Mouse (Mus musculus) brain, adult 2 months (tissue): ENCODE data around the gene Iqcj.
A peak's percentile ranks its signal among the peaks of the same experiment; 100 is the strongest.

Source experiments
- DNase-seq: peaks from one replicate; pipeline ENCODE4 v3.0.0; 2011; ENCODE audit warnings: low read depth, low spot score

The Iqcj gene

GRCm38 (mm10) chr3:67954459-67955065 is 62.5 kb downstream of the Iqcj start:
- DNase-seq = peak; percentile 52

GRCm38 (mm10) chr3:67959672-67960071 is 67.7 kb downstream of the Iqcj start:
- no peak for DNase-seq

GRCm38 (mm10) chr3:67960133-67960532 is 68.1 kb downstream of the Iqcj start:
- no peak for DNase-seq

DNA sequence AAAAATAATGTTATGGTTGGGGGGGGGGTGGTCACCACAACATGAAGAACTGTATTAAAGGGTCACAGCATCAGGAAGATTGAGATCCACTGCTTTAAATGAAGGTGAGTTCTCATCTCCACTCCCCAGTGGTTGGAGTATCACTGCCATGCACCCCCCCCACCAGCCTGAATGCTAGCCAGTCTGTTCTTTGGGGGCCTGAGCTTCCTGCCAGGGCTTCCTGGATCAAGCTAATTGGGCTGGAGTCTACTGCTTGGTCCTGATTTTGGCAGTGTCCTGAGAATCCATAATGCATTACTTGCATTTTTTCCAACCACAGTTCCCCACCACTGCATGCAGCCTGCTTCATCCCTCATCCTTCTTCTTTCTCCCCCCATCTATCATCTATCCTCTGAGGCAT is 68.7 kb downstream of the Iqcj start:
- no peak for DNase-seq

DNA sequence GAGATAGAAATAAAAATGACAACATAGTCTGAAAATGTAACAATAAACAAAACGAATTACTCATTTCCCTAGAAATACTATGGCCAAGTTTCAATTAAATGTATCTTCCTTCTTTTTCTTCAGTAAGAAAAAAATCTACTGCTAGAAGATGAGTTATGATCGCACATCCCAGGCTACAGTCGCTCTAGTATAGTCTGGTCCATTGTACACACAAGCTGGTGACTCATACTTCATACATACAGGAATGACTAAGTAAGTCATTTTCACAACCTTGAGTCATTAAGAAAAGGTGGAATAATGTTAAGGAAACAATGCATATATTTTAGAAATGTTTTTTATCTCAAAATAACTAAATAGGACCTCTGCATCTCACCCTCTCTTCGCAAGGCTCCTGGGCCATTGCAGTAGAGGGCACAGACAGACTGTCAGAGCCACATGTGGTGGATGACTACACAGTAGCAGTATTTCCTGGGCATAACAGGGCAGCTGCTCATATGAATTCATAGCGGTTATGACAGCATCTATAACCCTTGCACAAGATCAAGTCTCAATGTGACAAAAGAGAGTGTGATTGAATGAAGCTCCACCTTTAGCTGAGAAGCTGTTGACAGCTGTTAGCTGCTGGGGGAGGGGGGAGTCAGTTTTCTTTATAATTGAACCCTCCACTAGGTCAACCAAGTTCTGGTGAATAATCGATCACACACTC is 70.1 kb downstream of the Iqcj start:
- DNase-seq = peak; percentile 24

- DNase-seq = peak; percentile 11
Observed at GRCm38 (mm10) chr3:67974340-67974998, 82.4 kb downstream of the Iqcj start.

GRCm38 (mm10) chr3:67980006-67980405 is 88.0 kb downstream of the Iqcj start:
- DNase-seq = no peak

DNA sequence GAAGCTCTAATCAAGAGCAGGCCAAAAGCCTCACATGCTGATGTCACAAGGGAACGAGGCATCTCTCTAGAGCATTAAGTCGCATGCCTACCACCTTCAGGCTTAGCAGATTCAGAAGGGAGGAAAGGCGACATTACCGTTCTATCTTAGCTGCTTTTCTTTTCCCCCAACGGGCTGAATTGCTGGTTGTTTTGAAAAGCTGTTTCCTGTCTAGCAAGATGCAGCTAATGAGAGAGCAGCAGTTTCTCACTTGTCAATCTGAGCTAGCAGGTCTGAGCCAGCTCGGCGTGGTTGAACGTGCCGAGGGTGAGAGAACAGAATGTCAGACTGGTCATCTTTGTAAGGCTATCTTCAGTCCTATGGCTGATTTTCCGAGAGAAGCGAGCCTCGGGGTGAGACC is 91.3 kb downstream of the Iqcj start:
- peak; percentile 39 for DNase-seq

- peak; percentile 37 for DNase-seq
Observed at GRCm38 (mm10) chr3:68002415-68002814, 110.4 kb downstream of the Iqcj start.

DNA sequence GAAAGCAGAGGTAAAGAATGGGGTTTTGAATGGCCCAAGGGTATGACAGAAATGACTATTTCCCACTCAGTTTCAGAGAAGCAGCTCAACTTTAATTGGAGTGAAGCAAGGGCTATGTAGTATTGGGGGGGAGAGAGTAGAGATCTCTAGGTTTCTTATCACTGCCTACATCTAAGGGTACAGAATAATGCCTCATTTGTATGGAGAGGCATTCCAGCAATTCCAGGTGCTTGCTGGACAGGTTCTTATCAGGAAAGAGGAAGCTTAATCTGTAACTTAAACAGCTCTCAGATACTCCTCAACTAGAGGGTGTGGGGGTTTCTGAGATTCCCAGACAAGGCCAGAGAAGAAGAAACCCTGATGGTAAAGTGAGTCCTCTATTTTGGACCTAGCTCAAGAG is 120.3 kb downstream of the Iqcj start:
- no peak for DNase-seq

GRCm38 (mm10) chr3:68015786-68016185 is 123.8 kb downstream of the Iqcj start:
- no peak for DNase-seq

GRCm38 (mm10) chr3:68019401-68019800 is 127.4 kb downstream of the Iqcj start:
- DNase-seq = no peak

GRCm38 (mm10) chr3:68036097-68036496 is 144.1 kb downstream of the Iqcj start:
- DNase-seq = no peak

- peak; percentile 24 for DNase-seq
Observed at GRCm38 (mm10) chr3:68042951-68043350, 150.9 kb downstream of the Iqcj start.

GRCm38 (mm10) chr3:68045475-68046416 is 153.7 kb downstream of the Iqcj start:
- DNase-seq = peak; percentile 73

GRCm38 (mm10) chr3:68053538-68053937 is 161.5 kb downstream of the Iqcj start:
- DNase-seq = peak; percentile 34

DNA sequence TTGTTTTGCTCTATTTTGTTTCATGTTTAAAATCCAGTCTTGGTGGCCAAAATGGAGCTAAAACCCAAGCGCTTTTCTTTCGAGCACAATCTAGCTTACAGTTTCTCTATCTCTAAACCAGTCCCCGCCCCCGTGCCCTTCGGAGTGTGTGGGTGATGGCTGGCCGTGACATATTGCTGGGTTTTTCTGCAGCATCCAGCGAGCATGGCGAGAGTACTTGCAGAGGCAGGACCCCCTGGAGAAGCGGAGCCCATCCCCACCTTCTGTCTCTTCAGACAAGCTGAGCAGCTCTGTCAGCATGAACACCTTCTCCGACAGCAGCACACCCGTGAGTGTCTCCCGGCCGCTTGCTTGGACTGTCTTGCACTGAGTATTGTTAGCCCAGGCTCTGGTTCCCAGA is 163.1 kb downstream of the Iqcj start:
- peak; percentile 50 for DNase-seq

DNA sequence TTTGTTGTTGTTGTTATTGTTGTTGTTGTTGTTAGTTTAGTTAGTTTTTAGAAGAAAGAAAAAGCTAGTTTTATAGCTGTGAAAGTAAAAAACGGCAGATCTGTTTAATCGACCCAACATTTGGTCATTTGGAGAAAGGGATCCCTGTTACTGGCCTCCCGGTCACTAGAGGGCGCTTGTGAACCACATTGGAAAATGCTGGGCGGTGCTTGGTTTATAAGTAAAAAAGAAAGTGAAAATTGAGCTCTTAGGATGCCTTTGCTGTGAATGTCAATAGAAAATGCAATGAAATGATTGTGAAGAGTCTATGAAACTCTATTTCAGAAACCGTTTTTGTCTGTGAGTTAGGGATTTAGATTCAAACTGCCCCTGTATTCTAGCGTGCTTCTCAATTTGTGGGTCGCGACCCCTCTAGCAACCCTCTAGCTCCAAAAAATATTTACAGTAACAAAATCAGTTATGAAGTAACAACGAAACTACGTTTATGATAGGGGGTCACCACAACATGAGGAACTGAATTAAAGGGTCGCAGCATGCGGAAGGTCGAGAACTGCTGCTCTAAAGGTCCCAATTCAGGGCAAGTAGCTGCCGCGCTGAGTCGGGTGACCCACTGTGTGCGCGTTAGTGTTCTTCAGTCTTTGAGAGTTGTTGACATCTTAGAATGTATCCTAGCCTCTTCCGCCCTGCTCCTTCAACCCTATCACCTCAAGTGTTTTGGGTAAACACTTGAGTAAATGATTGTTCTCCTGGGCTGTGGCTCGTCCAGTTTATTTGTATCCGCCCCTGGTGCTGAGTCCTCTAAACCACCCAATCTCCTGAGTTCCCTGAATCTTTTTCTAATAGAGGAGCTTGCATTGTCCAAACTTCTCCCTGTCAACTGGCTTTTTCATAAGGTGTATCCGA is 164.6 kb downstream of the Iqcj start:
- peak; percentile 80 for DNase-seq

DNA sequence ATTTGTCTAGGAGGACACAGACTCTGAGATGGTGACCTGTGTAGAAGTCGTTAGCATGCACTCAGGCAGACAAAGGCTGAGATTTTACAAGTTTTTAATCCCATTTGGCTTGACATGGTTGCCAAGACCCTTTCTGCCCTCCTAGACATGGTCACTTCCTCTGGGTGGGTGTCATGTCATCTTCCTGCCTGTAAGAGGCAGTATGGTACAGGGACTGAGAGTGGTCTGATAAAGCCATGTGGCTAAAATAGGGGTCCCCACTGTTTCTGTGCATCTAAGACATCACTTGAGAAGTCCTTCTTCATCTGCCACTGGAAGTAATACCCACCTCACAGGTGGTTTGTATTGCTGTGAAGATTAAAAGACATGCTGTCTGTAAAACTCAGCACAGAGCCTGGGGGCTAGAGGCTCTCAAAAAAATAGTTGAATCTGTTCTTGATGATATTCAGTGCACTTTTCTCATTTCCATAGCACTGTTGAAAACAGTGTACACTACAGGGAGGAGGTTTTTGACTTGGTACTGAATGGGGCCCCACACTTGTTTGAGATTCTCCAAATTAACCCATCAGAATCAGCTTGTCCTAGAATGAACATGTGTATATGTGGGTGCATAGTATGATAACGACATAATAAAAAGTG is 167.3 kb downstream of the Iqcj start:
- peak; percentile 32 for DNase-seq

DNA sequence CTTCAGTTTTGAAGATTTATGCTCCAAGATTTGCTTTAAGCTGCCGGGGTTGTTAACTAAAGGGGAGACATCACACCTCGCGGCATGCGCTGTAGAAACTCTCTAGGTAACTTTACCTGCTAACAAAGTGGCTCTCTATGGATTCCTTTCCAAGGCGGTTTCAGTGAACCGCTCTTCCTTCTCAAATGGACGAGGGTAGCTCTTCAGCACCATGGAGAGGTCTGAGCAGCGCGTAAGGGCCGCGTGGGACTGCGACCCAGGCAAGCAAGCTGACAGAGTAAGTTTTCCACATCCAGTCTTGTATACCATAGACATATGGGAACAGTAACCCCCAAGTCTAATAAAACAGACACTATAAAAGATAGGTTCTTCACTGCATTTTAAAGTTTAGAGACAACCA is 172.7 kb downstream of the Iqcj start, which contains the start of gene Schip1:
TSS of gene Schip1 (plus strand) at position 72 of the 400 bp plus-strand sequence.
- DNase-seq = no peak
